Mouse (Mus musculus): ENCODE measurements at regions not wholly inside any gene's neighbourhood (a gene's known extent, or its start where the extent isn't known, plus 50 kb on each side); places are given as distances from the start of the nearest gene placed in this dataset.

DNA sequence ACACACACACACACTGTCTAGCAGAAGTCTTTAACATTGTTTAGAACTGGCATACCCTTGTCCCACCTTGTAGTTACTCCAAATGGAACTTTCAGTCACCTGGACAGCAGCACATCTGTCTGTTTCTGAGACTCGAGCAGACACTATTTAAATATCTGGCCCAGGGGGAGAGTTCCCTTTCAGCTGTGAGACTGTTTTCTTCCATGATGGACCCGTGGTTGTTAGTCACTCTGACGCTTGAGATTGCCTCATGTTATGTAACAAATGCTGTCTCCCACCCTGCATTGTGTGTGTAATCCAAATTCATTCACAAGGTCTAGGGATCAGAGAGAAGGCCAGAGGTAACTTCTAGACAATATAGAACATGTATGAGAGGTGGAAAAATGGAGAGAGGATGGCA lies 174.2 kb downstream of the Otol1 start:
- no peaks in the 10 kb centered on the region for H3K4me1 ChIP-seq (replicated peaks; ENCODE audit: control insufficient read depth, insufficient read depth, low read length)
- ATAC-seq (replicated peaks; ENCODE audit: low FRiP score, low TSS enrichment, low read depth) (no peak), DNase-seq (ENCODE audit: low spot score) (no peak)
- no peak overlapping the region for H3K9ac ChIP-seq (ENCODE audit: low read length)
- no peaks in the 10 kb centered on the region for H3K36me3 ChIP-seq (ENCODE audit: control insufficient read depth, insufficient read depth, low read length)
- no peaks in the 10 kb centered on the region for H3K9me3 ChIP-seq (ENCODE audit: control insufficient read depth, low read length)
- no peak overlapping the region for H3K27ac ChIP-seq (ENCODE audit: low read depth)
- no peak overlapping the region for H3K4me3 ChIP-seq (ENCODE audit: low read depth, low read length)
- no peaks in the 10 kb centered on the region for H3K27me3 ChIP-seq (replicated peaks; ENCODE audit: control insufficient read depth, insufficient read depth, low read length)
- 64% methylated on average over 3 of the region's 3 CpGs for WGBS
- H3K4me2 ChIP-seq (ENCODE audit: low read length), result no peak overlapping the region

DNA sequence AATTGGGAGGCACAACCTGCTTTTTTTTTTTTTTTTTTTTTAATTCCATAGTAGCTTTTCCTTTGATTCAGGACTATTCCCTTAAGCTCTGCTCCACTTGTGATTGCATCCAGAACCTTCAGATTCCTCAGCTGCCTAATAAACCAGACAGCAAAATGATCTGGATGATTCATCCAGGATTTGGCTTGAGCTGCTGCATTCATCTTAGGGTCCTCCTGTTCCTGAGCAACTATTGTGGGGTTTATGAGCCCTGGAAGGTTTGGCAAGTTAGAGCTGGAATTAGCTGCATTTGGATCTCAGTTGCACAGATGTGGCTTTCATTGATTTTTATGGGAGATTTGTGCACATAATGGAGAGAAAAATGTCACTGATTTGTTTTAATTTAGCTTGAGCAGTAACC lies 183.3 kb downstream of the Otol1 start:
- Histone ChIP-seq H3K27me3 (replicated peaks; ENCODE audit: control insufficient read depth, insufficient read depth, low read length) (no peaks in the 10 kb centered on the region), H3K9me3 (ENCODE audit: control insufficient read depth, low read length) (no peaks in the 10 kb centered on the region), H3K4me1 (replicated peaks; ENCODE audit: control insufficient read depth, insufficient read depth, low read length) (no peaks in the 10 kb centered on the region), H3K36me3 (ENCODE audit: control insufficient read depth, insufficient read depth, low read length) (no peaks in the 10 kb centered on the region), H3K4me3 (ENCODE audit: low read depth, low read length) (no peak overlapping the region), H3K4me2 (ENCODE audit: low read length) (no peak overlapping the region), H3K27ac (ENCODE audit: low read depth) (no peak overlapping the region), H3K9ac (ENCODE audit: low read length) (no peak overlapping the region)
- ATAC-seq (replicated peaks; ENCODE audit: low FRiP score, low TSS enrichment, low read depth) (no peak), DNase-seq (ENCODE audit: low spot score) (no peak)

DNA sequence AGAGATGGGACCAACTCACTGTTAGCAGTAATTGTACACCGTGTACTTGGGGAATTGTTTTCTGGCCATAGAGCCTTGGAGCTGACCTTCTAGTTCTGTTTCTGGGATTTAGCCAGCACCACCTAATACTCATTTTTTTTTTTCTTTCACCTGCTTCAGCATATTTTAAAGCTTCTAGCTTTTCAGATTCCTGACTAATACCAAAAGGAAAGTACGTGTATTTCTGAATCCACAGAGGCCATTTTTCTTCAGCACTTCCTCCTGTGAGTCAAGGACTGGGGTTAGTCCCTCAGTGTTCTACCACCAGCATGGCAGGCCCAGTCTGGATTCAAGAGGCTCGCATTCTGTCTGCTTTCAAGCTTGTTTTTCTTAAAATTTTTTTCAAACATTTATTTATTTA lies 189.3 kb downstream of the Otol1 start:
- H3K4me3 ChIP-seq (ENCODE audit: low read depth, low read length), result no peak overlapping the region
- no peak overlapping the region for H3K9ac ChIP-seq (ENCODE audit: low read length)
- DNase-seq (ENCODE audit: low spot score) (no peak), ATAC-seq (replicated peaks; ENCODE audit: low FRiP score, low TSS enrichment, low read depth) (no peak)
- no peak overlapping the region for H3K27ac ChIP-seq (ENCODE audit: low read depth)
- no peaks in the 10 kb centered on the region for H3K27me3 ChIP-seq (replicated peaks; ENCODE audit: control insufficient read depth, insufficient read depth, low read length)
- no peak overlapping the region for H3K4me2 ChIP-seq (ENCODE audit: low read length)
- H3K9me3 ChIP-seq (ENCODE audit: control insufficient read depth, low read length), result no peaks in the 10 kb centered on the region
- H3K4me1 ChIP-seq (replicated peaks; ENCODE audit: control insufficient read depth, insufficient read depth, low read length), result no peaks in the 10 kb centered on the region
- 89% methylated on average over 3 of the region's 3 CpGs for WGBS
- no peaks in the 10 kb centered on the region for H3K36me3 ChIP-seq (ENCODE audit: control insufficient read depth, insufficient read depth, low read length)

DNA sequence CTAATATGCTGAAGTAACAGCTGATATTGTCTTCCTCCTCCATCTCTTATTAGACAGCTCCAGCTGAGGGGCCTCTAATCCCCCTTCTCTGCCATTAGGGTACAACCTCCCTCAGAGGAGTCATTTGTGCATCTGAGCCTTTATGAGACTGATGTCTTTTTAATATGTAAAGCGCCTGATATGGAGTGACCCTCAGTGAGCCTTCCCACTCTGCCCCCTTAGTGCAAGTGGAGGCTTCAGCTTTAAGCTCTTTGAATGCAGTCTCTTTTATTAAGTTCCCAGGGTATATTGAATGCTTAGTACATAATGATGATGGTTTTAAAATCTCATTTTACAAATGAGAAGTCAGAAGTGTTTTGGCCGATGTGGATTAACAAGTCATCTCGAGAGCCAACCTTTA lies 191.5 kb downstream of the Otol1 start:
- no peak overlapping the region for H3K4me3 ChIP-seq (ENCODE audit: low read depth, low read length)
- H3K4me1 ChIP-seq (replicated peaks; ENCODE audit: control insufficient read depth, insufficient read depth, low read length), result no peaks in the 10 kb centered on the region
- no peak for DNase-seq (ENCODE audit: low spot score)
- H3K9me3 ChIP-seq (ENCODE audit: control insufficient read depth, low read length), result no peaks in the 10 kb centered on the region
- no peaks in the 10 kb centered on the region for H3K27me3 ChIP-seq (replicated peaks; ENCODE audit: control insufficient read depth, insufficient read depth, low read length)
- H3K9ac ChIP-seq (ENCODE audit: low read length), result no peak overlapping the region
- H3K27ac ChIP-seq (ENCODE audit: low read depth), result no peak overlapping the region
- H3K4me2 ChIP-seq (ENCODE audit: low read length), result no peak overlapping the region
- 88% methylated on average over 3 of the region's 3 CpGs for WGBS
- no peak for ATAC-seq (replicated peaks; ENCODE audit: low FRiP score, low TSS enrichment, low read depth)
- H3K36me3 ChIP-seq (ENCODE audit: control insufficient read depth, insufficient read depth, low read length), result no peaks in the 10 kb centered on the region

DNA sequence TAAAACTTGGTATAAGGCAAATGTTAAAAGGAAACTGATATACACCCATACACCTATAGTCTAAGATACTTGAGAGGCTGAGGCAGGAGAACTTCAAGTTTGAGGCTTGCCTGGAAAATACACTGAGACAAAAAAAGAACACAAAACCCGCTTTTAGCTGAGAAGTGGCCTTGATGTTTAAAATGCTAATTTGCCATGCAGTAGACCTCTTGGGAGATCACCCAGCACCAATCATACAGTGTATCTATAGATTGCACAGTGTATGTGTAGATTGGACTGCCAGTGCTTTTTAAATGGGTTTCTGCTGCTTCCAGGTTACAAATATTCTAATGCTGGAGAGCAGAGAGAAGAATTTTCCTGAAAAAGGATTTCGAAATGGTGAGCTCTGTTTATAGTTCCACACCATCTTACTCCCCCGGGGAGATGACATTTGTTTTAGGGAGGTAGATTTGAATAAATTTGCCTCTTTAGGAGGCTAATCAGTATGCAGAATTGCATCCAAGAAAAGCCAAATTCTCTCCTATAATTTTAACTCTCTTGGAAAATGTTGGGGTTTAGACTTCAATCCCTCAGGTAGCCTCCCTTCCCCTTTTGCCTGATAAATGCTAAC lies 194.0 kb downstream of the Otol1 start:
- no peak overlapping the region for H3K9ac ChIP-seq (ENCODE audit: low read length)
- DNase-seq (ENCODE audit: low spot score) (no peak), ATAC-seq (replicated peaks; ENCODE audit: low FRiP score, low TSS enrichment, low read depth) (no peak)
- H3K36me3 ChIP-seq (ENCODE audit: control insufficient read depth, insufficient read depth, low read length), result no peaks in the 10 kb centered on the region
- H3K4me3 ChIP-seq (ENCODE audit: low read depth, low read length), result no peak overlapping the region
- no peak overlapping the region for H3K27ac ChIP-seq (ENCODE audit: low read depth)
- no peaks in the 10 kb centered on the region for H3K27me3 ChIP-seq (replicated peaks; ENCODE audit: control insufficient read depth, insufficient read depth, low read length)
- H3K4me2 ChIP-seq (ENCODE audit: low read length), result no peak overlapping the region
- 77% methylated on average over 3 of the region's 3 CpGs for WGBS
- H3K4me1 ChIP-seq (replicated peaks; ENCODE audit: control insufficient read depth, insufficient read depth, low read length), result no peaks in the 10 kb centered on the region
- no peaks in the 10 kb centered on the region for H3K9me3 ChIP-seq (ENCODE audit: control insufficient read depth, low read length)

DNA sequence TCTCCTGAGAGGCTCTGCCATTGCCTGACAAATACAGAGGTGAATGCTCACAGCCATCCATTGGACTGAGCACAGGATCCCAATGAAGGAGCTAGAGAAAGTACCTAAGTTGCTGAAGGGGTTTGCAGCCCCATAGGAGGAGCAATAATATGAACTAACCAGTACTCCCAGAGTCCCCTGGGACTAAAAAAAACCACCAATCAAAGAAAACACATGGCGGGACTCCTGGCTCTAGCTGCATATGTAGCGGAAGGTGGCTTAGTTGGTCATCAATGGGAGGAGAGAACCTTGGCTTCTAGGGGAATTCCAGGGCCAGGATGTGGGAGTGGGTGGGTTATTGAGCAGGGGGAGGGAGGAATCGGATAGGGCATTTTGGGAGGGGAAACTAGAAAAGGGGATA lies 207.8 kb downstream of the Otol1 start:
- no peak for DNase-seq (ENCODE audit: low spot score)
- H3K36me3 ChIP-seq (ENCODE audit: control insufficient read depth, insufficient read depth, low read length), result no peaks in the 10 kb centered on the region
- no peak overlapping the region for H3K4me2 ChIP-seq (ENCODE audit: low read length)
- H3K27ac ChIP-seq (ENCODE audit: low read depth), result no peak overlapping the region
- no peak for ATAC-seq (replicated peaks; ENCODE audit: low FRiP score, low TSS enrichment, low read depth)
- no peak overlapping the region for H3K9ac ChIP-seq (ENCODE audit: low read length)
- H3K4me3 ChIP-seq (ENCODE audit: low read depth, low read length), result no peak overlapping the region
- H3K4me1 ChIP-seq (replicated peaks; ENCODE audit: control insufficient read depth, insufficient read depth, low read length), result no peaks in the 10 kb centered on the region
- H3K27me3 ChIP-seq (replicated peaks; ENCODE audit: control insufficient read depth, insufficient read depth, low read length), result no peaks in the 10 kb centered on the region
- no peaks in the 10 kb centered on the region for H3K9me3 ChIP-seq (ENCODE audit: control insufficient read depth, low read length)
- WGBS, result 91% methylated on average over 3 of the region's 3 CpGs

DNA sequence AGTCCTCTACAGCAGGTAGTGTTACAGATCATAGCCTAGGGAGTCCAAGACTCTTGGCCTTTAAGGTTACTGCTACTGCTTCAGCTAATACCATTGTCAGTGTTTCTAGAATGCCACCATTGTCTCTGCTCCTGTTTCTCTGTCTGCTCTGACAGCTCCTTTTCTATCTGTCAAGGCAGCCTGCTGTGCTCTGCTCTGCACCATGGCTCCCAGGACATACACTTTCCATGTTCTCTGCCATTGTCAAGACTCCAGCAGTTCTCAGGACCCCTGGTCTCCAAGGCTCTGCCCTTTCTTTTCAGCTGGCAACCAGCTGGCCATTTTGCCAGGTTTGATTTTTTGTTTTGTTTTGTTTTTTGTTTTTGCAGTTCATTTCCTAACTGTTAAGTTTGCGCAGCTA lies 208.7 kb downstream of the Otol1 start:
- no peak for ATAC-seq (replicated peaks; ENCODE audit: low FRiP score, low TSS enrichment, low read depth)
- no peak overlapping the region for H3K4me3 ChIP-seq (ENCODE audit: low read depth, low read length)
- WGBS, result 79% methylated on average over 1 of the region's 1 CpGs
- H3K9me3 ChIP-seq (ENCODE audit: control insufficient read depth, low read length), result no peaks in the 10 kb centered on the region
- H3K27ac ChIP-seq (ENCODE audit: low read depth), result no peak overlapping the region
- H3K4me1 ChIP-seq (replicated peaks; ENCODE audit: control insufficient read depth, insufficient read depth, low read length), result no peaks in the 10 kb centered on the region
- no peaks in the 10 kb centered on the region for H3K36me3 ChIP-seq (ENCODE audit: control insufficient read depth, insufficient read depth, low read length)
- H3K9ac ChIP-seq (ENCODE audit: low read length), result no peak overlapping the region
- no peaks in the 10 kb centered on the region for H3K27me3 ChIP-seq (replicated peaks; ENCODE audit: control insufficient read depth, insufficient read depth, low read length)
- no peak overlapping the region for H3K4me2 ChIP-seq (ENCODE audit: low read length)
- no peak for DNase-seq (ENCODE audit: low spot score)

DNA sequence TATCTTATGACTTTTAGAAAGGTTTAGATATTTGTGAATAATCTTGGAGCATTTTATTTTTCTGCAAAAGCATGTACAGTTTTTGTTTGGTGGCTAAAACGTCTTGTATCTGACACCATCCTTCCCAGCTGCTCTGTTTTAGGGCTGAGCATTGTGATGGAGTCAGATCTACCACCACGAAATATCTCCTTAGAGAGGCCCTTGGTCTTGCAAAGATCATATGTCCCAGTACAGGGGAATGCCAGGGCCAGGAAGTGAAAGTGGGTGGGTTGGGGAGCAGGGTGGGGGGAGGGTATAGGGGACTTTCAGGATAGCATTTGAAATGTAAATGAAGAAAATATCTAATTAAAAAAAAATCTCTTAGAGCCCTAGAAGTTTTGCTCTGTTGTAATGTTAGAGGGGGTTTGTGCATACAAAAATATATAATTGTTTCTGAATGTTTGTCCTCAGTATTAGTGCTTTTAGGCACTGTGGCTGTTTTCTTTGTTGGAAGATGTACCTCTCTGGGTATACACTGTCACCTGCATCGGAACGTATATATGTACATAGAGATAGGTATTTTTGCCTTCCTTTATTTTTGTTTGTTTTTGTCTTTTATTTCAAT lies 211.4 kb downstream of the Otol1 start:
- H3K27ac ChIP-seq (ENCODE audit: low read depth), result no peak overlapping the region
- no peak overlapping the region for H3K9ac ChIP-seq (ENCODE audit: low read length)
- no peaks in the 10 kb centered on the region for H3K9me3 ChIP-seq (ENCODE audit: control insufficient read depth, low read length)
- no peaks in the 10 kb centered on the region for H3K27me3 ChIP-seq (replicated peaks; ENCODE audit: control insufficient read depth, insufficient read depth, low read length)
- H3K4me3 ChIP-seq (ENCODE audit: low read depth, low read length), result no peak overlapping the region
- H3K4me1 ChIP-seq (replicated peaks; ENCODE audit: control insufficient read depth, insufficient read depth, low read length), result no peaks in the 10 kb centered on the region
- 78% methylated on average over 4 of the region's 4 CpGs for WGBS
- DNase-seq (ENCODE audit: low spot score) (no peak), ATAC-seq (replicated peaks; ENCODE audit: low FRiP score, low TSS enrichment, low read depth) (no peak)
- no peaks in the 10 kb centered on the region for H3K36me3 ChIP-seq (ENCODE audit: control insufficient read depth, insufficient read depth, low read length)
- no peak overlapping the region for H3K4me2 ChIP-seq (ENCODE audit: low read length)

DNA sequence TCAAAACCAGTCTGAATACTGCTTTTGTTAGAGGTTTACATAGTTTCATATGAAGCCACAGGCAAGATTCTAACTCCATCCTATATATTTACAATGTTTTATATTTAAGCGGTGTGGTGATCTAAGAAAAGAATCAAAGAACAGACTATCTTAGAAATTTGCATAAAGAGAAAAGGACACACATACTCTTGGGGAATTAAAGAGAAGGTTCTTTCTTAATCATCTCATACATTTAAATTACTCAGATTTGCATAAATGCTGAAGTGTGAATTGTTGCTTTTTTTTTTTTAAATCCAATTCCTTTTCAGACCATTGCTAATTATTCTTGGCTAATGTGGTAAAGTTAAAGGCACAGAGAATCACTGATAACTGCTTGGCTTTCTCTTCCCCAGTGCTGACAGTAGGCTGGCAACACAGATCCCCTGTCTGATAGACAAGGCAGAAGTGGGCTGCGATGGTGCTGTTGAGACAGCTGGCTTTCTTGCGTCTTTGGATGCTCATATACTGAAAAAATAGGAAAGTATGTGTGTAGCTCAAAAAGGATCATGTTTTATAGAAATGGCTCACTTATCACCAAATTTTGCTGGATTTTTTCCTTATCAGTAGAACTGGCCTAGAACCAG lies 216.1 kb downstream of the Otol1 start:
- DNase-seq (ENCODE audit: low spot score) (no peak), ATAC-seq (replicated peaks; ENCODE audit: low FRiP score, low TSS enrichment, low read depth) (no peak)
- Histone ChIP-seq H3K27me3 (replicated peaks; ENCODE audit: control insufficient read depth, insufficient read depth, low read length) (no peaks in the 10 kb centered on the region), H3K9ac (ENCODE audit: low read length) (no peak overlapping the region), H3K9me3 (ENCODE audit: control insufficient read depth, low read length) (no peaks in the 10 kb centered on the region), H3K27ac (ENCODE audit: low read depth) (no peak overlapping the region), H3K36me3 (ENCODE audit: control insufficient read depth, insufficient read depth, low read length) (no peaks in the 10 kb centered on the region), H3K4me1 (replicated peaks; ENCODE audit: control insufficient read depth, insufficient read depth, low read length) (no peaks in the 10 kb centered on the region), H3K4me3 (ENCODE audit: low read depth, low read length) (no peak overlapping the region), H3K4me2 (ENCODE audit: low read length) (no peak overlapping the region)
- WGBS, result 87% methylated on average over 3 of the region's 3 CpGs

All from intestine, embryonic 14.5 days (tissue).